Mouse (Mus musculus) gastrocnemius, postnatal 10 days (tissue): ENCODE measurements around the gene Zfp663. TPM values are rescaled to one million over a fixed set of nuclear protein-coding genes. Genes with fewer than 3 reads are reported as not detected.

ENCODE experiments used
- DNase-seq: peaks from one replicate; pipeline ENCODE4 v3.0.0; 2021; ENCODE audit warnings: mixed read lengths
- long read RNA-seq, 2 experiments: library from polyadenylated mRNA; stranded (forward); transcript quantifications; one replicate each; pipeline ENCODE4 v2.0.0; 2021
- total RNA-seq, 2 experiments: library from RNA; stranded (reverse); gene quantifications; 2 replicates each; pipeline ENCODE4 v1.2.3; 2021

The Zfp663 gene
- under 1 TPM in 1 of 2 experiments, not detected in 1; 0.23 TPM for total RNA-seq
- long read RNA-seq, experiment 1, result 0 reads
- long read RNA-seq, experiment 2, result 0 reads

DNA sequence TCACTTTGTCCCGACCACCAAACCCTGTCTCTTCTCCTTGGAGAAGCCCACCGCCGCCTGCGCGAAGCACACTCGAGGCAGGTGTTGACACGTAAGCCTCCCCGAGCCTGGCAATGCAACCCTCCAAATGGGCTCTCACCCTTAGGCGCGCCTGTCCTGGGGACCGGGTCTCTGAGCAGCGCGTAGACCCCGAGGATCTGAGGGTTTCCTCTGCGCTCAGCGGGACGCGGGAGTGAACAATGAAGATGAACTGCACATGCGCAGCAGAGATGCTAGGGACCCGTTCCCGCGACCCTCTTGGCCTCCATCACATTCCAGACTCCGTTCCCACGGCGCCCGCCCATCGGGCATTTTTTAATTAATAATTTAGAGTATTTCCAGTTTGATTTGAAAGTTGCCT lies at the start of gene Zfp663:
Zfp663 (minus strand) TSS at position 234 of the 400 bp plus-strand sequence.
- DNase-seq, result no peak

DNA sequence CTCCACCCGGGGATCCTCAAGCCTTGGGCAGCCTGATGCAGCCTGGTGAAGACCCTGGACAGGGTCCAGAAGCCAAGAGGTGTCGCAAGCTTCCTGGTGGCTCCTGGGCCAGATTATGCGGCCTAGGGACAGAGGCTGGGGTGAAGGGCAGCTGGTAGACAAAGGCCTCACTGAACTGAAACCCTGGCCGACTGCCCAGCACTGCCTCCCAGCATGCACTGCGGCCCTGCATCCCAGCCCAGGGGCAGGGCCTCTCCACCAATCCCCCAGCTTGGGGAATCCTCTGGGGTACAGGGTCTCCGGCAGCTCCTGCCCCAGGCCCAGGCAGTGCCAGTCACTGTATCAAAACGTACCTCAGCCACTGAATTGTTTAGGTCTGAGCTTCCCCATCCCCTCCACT lies 48.8 kb upstream of the Zfp663 start:
- peak; percentile 42 for DNase-seq

DNA sequence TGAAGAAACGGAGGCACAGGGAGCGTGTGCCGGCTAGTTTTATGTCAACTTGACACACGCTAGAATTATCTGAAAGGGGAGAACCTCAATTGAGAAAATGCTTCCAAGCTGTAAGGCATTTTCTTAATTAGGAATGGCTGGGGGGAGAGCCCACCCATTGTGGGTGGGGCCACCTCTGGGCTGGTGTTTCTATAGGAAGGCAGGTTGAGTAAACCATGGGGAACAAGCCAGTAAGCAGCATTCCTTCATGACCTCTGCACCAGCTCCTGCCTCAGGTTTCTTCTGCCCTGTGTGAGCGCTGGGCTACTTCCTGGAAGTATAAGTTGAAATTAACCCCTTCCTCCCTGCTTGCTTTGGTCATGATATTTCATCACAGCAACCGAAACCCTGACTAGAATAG lies 47.3 kb upstream of the Zfp663 start:
- no peak for DNase-seq

DNA sequence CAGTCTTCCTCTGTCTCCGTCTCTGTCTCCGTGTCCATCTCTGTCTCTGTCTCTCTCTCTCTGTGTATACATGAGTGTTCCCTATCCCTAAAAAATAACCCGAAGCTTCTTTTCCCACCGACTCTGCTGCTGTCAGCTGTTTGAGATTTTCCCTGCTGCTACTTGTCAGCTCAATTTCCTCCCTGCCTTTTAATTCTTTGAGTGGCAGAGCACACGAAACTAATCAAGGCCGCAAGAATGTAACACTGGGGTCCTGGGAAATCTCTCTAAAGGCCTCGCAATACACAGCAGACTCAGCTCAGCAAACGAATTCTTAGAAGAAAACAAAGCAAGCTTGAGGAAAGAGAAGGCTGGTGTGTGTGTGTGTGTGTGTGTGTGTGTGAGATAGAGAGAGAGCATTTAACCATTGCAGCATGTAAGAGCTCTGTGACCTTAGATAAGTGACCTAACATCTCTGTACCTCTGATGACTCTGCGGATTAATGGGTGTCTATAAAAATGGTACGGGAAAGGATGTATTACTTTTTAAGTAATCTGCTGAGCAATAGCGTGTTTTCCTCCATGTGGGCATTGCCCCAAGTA lies 46.7 kb upstream of the Zfp663 start:
- DNase-seq, result no peak

DNA sequence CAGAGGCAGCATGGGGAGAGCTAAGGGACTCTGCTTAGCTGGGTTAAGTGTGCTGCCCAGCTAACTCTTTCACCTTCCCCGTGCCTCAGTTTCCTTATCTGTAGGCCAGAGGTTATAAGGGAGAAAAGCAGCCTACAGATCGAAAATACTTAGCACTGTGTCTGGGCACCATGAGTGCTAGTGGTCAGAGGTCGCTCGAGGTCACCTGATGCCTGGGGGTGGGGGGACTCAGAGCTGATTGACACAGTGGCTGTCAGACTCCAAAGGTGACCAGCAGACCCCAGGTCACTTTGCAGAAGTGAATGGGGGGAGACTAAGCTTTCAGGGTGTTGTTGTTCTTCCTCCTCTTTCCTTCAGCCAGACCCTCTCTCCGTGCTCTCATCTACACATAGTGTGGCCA lies 45.8 kb upstream of the Zfp663 start:
- no peak for DNase-seq

DNA sequence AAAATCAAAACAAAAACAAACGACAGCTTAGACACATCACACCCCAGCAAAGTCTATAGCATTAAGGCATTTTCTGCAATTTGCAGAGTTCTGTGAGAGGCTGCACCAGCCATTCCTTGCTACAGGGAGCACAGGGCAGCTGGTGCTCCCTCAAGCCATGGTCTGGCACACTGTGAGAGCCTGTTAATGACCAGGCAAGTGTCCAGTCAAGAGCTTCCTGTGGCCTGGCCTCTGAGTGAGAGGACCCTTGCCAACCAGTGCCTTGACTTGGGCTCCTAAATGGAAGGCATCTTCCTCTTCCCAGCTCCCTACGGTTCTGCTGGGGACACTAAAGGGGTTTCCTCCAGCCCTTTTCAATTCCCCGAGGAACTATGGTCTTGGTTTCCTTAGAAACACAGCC lies 45.4 kb upstream of the Zfp663 start:
- no peak for DNase-seq

DNA sequence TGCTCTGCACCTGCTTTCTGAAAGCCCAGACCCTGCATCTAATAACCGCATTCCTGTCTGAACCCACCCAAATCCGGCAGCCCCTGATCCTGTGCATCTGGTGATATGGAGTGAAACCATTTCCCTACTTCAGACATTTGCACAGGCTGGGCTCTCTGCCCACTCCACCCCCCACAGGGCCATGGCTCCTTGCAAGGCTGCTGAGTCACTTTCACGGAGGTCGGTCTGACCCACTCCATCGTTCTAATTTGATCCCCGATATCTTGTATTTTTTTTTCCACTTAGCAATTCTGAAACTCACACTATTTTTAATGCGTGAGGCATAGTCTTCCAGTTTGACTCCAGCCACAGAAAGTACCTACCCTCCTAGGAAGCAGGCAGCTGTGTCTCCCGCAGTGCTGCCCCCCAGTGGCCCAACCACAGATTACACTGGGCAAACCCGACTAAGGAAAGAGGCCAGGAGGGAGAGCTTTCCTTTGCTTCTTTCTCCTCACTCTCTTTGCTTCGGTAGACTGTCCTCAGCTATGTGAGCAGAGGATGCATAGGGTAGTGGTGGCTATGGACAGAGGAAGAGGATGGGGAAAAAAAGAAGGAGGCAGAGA lies 39.3 kb upstream of the Zfp663 start:
- peak; percentile 81 for DNase-seq

DNA sequence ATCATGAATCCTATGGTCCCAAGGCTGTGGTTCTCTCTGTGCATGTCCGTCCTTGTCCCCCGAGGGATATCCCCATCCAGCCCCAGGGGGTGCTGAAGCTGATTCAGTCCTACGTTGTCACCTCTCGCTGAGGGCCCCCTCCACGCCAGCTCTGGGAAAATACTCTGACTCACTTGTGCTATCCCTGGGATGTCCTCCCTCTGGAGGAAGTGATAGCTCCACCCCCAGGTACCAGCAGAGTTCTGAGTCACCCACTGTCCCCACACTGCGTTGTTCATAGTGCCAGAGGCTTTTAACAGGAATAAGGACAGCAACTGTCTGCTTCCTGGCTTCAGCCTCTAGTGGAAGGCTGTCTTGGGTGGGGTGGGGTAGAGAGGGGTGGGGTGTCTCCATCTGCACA lies 36.8 kb upstream of the Zfp663 start:
- no peak for DNase-seq

DNA sequence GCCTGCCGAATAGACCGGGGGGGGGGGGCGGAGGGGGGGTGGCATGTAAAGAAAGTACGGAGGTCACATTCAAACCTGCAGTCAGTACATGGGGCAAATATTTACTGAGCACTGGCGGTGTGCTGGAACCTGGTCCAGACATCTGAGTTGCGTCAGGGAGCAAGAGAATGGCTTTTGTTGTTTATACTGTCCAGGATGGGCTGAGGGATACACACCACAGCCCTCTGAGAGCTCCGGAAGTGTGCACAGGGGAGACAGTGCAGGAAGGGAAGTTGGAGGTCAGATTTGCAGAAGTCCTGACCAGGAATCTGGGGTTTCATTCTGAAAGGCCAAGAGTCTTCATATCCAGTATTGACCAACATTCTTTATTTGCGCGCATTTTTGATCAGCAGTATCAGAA lies 36.4 kb upstream of the Zfp663 start:
- DNase-seq, result no peak

DNA sequence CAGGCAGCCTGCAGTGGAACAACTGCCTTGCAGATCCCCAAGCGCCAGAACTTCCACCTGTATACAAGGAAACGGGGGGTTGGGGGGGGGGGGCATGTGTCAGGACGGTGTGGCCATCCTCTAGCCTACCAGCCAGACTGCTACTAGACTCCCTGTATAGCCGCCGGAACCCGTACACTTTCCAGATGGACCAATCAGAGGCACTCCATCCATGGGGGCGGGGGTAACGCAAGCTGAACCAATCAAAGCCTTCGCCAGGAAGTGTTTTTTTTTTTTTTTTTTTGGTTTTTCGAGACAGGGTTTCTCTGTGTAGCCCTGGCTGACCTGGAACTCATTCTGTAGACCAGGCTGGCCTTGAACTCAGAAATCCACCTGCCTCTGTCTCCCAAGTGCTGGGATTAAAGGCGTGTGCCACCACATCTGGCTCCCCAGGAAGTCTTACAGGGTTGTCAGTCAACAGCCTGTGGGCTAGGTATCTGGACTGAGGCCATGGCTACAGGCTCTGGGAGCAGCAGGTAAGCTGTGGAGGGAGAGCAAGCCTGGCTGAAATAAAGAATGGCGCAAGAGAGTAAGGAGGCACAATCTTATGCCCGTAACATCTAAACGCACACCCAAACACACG lies 29.7 kb upstream of the Zfp663 start:
- DNase-seq, result no peak

DNA sequence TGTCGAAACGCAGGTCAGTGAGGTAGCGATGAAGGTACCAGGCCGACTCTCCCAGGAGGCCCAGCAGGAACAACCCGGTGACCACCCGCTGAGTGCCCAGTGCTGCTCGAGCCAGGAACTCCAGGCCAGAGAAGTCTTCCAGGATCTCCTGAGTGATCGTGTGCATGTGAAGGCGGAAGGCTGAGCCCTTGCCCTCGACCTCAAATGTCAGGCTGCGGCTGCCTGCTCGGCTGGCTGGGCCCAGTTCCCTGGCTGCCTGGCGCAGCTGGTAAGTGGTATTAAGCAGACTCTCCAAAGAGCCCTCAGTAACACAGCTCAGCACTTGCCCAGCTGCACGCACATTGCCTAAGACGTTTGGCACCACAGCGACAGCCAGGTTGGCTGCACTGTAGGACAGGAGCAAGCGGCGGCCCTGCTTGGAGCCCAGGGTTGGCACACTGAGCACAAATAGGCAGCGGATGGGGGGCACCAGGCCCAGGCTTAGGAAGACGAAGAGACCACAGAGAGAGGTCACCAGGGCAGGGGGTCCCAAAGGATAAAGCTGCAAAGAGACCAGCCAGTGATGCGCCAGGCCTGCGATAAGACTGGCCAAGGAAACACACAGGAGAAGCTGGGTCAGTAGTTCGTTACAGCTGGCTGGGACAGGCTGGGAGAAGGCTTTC lies 29.1 kb upstream of the Zfp663 start:
- peak; percentile 59 for DNase-seq

DNA sequence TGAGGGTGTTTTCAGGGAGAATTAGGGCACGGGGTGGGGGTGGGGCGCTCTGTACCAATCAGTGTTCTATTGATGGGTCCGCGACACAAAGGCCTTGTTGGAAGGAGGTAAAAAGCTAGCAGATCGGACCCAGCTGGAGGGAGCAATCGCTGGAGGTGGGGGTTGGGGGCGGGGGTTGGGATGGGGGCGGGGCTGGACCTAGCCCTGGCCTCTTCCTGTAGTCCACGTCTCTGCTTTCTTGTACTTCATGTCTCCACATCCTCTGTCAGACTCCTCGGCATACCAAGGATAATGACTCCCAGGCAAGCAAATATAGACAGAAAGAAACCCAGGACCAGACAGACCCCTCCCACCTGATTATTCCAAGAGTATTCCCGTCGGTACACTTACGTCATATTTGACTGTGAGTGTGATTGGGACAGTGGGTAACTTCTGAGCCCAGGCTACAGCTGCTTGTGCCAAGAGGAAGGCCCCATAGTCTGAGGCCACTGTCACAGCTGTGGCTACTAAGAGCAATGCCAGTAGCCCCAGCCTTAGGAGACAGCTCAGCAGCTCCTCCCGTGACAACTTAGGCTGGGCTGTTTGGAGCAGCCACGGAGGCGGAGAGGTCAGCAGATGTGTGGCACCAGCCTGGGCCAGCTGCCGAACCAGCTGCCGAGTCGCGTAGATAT lies 28.4 kb upstream of the Zfp663 start:
- DNase-seq, result no peak

DNA sequence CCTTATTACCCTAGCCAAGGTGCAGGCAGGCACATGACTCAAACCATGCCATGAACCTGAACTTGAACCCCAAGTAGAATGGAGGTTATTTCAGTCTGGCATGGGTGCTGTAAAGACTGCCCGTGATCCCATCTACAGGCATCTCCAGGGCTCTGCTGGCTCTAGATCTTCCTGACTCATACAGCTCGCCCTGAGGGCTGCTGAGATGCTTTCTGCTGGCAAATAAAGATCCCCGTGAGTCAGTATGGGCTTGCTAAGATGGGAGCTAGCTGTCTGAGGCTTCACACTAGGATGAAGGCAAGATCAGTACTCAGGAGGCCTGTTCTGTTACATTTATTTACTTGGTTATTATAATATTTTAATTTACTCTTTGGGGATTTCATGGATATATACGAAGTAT lies 23.6 kb upstream of the Zfp663 start:
- no peak for DNase-seq

DNA sequence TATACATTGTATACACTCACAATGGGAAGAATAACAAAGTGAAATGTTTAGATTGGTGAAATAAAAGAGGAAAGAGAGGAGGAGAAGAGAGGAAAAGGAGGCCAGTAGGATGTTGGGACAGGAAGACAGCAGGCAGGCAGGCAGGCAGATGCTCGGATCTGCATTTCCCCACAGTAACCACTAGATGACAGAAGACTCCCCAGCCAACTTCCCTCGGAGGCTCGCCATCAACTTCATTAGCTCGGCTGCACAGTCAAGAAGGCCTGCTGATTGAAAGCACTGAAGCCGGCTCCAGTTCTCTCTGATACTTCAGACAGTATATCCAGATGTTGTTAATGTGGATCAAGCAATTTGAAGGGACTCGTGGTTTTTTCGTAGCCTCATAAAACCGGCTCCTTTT lies 23.0 kb upstream of the Zfp663 start:
- DNase-seq, result peak; percentile 57

DNA sequence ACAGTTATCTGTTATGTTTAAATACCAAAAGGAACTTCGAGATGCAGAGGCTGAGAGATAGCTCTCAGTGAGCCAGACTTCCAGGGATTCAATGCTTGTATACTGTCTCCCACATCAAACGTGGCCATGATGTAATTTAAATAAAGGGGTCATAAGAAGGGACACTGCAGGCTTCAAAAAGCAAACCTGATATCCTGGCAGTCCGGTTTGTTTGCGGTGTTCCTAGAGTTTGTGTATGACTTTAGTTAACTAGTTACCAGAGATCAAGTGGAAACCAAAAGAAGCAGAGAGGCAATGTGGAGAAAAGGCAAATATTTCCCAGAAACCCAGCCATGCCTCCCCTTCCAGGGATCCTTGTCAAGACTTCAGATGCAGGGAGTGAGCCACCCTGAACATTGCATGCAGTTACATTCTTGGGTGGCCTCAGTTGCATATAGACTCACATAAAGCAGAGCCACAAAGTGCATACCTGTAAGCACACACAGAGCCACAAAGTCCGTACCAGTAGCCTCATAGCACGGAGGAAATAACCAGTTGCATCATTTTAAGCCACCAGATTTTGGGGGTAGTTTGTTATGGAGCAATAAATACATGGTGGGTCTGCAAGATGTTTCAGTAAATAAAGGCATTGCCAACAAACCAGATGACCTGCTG lies 20.9 kb upstream of the Zfp663 start:
- DNase-seq, result no peak

DNA sequence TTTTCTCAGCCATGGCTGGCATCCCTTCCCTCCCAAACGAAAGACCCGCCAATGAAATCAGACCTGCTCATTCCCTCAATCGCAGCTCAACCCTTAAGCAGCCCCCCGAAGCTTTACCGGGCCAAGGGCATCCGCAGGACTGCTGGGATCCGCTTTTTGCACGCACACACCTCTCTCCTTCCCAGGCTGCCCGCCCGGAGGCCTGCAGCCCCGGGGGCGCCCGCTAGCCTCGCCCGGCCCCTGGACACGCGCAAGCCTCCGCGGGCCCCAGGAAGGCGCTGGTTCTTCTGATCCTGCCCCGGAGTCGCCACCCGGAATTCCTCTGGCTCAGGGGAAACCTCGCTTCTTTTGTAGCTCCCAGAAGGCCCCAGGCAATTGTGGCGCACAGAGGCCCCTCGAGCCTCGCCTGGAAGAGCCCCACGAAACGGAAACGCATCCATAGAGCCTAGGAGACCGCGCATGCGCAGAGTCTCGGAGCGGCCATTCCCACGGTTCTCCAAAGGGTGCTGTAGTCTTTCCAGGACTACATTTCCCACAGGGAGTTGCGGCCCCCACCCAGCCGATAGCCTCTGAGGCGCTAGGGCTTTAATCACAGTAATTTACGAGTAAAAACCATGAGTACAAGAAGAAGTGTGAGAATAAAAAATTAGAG lies 19.4 kb upstream of the Zfp663 start, which contains the start of gene Zfp334:
Zfp334 (minus strand) TSS at position 416 of the 652 bp plus-strand sequence.
- DNase-seq, result peak; percentile 96

DNA sequence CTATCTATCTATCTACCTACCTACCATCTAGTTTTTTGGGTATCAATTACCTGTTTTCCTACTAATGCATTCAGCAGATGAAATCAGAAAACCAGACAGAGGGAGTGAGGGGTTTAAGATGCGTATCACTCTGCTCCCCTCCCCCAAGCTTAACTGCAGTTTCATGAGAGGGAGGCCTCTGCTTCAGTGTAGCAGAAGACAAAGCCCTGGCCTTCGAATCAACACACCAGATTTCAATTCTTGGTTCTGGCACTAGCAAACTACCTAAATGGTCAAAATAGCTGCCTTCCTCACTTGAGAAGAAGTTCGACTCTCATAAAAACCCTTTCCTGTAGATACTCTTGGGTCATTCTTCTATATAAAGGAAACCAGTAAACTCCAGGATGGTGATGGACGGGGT lies 18.8 kb upstream of the Zfp663 start:
- DNase-seq, result no peak

DNA sequence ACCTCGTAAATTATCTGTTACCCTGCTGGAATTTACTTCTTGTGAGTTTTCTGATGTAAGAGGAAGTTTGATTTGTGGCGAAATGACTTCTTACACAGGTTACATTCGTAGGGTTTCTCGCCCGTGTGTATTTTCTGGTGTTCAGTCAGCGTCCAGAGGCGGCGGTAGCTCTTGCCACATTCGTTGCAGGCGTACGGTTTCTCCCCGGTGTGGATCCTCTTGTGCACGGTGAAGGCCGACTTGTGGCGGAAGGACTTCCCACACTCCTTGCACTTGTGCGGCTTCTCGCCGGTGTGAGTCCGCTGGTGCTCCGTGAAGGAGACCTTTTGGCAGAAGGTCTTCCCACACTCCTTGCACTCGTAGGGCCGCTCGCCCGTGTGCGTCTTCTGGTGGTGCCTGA lies 11.5 kb upstream of the Zfp663 start:
- DNase-seq, result no peak

DNA sequence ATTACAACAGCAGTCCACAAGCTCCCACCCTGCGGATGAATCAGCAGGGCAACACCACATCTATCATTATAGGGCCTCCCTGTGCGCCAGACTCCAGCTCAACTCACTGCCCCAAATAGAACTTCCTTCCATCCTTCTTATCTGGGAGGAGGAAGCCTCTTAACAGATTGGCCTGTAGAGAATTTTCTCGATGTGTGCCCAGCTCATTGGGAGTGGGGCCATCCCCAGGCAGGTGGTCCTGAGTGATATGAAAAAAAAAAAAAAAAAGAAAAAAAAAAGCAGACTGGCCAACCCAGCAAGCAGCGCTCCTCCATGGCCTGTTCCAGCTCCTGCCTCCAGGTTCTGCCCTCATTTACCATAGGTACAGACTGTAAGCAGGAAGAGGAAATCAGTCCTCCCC lies 7.5 kb upstream of the Zfp663 start:
- DNase-seq, result no peak

DNA sequence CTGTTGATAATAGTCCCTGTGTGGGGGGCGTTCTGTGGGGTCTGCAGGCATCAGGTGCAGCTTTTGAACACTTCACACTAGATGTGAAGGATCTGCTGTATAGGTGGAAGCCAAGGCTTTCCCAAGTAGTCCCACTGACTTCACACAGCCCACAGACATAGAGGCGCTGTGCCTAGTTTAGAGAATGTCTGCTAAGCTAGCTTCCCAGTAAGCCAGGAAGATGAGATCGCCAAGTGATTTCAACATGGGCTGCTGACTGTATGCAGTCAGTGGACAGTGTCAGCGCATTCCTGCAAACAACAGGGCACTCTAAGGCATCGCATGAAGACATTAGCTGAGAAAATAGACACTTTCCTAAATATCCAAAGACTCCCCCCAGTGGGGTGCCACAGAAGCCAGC lies 6.9 kb upstream of the Zfp663 start:
- no peak for DNase-seq

DNA sequence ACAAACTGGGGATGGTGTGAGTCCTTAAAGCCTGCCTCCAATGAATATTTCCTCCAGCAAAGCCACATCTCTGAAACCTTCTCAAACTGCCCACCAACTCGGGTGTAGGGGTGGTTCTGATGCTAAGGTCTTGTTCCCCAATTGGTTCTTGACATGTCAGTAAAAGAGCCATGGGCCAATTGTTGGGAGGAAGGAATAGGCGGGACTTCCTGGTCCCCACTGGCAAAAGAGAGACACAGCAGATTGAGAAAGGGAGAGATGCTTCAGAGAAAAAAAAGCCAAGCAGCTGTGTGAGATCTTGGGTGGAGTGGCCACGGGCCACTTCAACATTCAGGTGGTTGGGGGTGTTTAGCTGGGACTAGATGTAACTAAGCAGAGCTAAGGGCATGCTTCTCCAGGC lies 2.5 kb upstream of the Zfp663 start:
- DNase-seq, result no peak

DNA sequence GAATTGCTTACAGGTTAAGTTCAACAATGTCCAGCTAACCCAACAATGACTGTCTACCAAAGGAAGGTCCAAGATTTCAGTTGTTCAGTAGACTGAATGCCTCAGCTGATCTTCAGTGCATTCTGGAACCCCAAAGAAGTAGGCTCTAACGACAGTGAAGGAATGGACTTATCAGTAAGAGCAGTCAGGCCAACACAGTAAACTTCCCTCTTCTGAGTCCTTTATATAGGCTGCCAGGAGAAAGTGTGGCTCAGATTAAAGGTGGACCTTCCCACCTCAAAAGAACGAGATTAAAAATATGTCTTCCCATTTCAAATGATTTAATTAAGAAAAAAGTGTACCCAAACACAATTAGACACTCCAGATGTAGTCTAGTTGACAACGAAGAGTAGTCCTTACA lies 1.8 kb upstream of the Zfp663 start:
- no peak for DNase-seq
